Comparison of ENCODE assay signal across 19 mouse cellular contexts in genomic region chr17:7899233-7899632, GRCm38 (mm10). TPM values are rescaled to one million over a fixed set of nuclear protein-coding genes. Genes with fewer than 3 reads are reported as not detected.
DNase-seq lines count a peak whose midpoint lies in the region; ATAC-seq and TF ChIP-seq lines count a peak whose summit lies in the region.
"Had no signal": no experiment of that assay in that cellular context is flagged by ENCODE, and none has a peak within 500 bp of the region (broad histone marks: within the 10 kb centered on the region; RNA-seq: fewer than 3 reads in every experiment).

No protein-coding gene starts in this region.

- POLR2A ChIA-PET in Patski (lab: Charles Lee) = no interaction called here

- H3K9me3 ChIP-seq in kidney, postnatal 0 days (replicated peaks; ENCODE audit: low read length) = no peaks in the 10 kb centered on the region
- no peaks in the 10 kb centered on the region for H3K9me3 ChIP-seq in midbrain, embryonic 11.5 days (ENCODE audit: control insufficient read depth, low read length)
- H3K9me3 ChIP-seq: embryonic facial prominence, embryonic 13.5 days; forebrain, embryonic 15.5 days; limb, embryonic 12.5 days; liver, embryonic 12.5 days; stomach, embryonic 15.5 days had no signal

- H3K9ac ChIP-seq in kidney, postnatal 0 days (ENCODE audit: low read depth, low read length) = no peak overlapping the region
- H3K9ac ChIP-seq in midbrain, embryonic 11.5 days (ENCODE audit: low read length) = no peak overlapping the region
- H3K9ac ChIP-seq: embryonic facial prominence, embryonic 13.5 days; forebrain, embryonic 15.5 days; limb, embryonic 12.5 days; liver, embryonic 12.5 days; stomach, embryonic 15.5 days had no signal

- TF ChIP-seq CTCF in kidney, postnatal 0 days (IDR thresholded peaks at IDR 0.05; ENCODE audit: low read depth) = no peak
- no peak for TF ChIP-seq CTCF in kidney, adult 2 months (conservative IDR thresholded peaks at IDR 0.05; ENCODE audit: insufficient read depth, insufficient read length, low read depth, low read length)
- no peak for TF ChIP-seq CTCF in Patski (IDR thresholded peaks at IDR 0.05)
- TF ChIP-seq CTCF in layer of hippocampus, adult 2 months (conservative IDR thresholded peaks at IDR 0.05) = no peak

- TF ChIP-seq POLR2A in kidney, adult 2 months (IDR thresholded peaks at IDR 0.05; ENCODE audit: low read depth, low read length) = no peak

- H3K4me2 ChIP-seq in kidney, postnatal 0 days (ENCODE audit: low read length) = no peak overlapping the region
- no peak overlapping the region for H3K4me2 ChIP-seq in midbrain, embryonic 11.5 days
- H3K4me2 ChIP-seq: embryonic facial prominence, embryonic 13.5 days; forebrain, embryonic 15.5 days; limb, embryonic 12.5 days; liver, embryonic 12.5 days; stomach, embryonic 15.5 days had no signal

- no peaks in the 10 kb centered on the region for H3K4me1 ChIP-seq in kidney, postnatal 0 days (replicated peaks; ENCODE audit: insufficient read depth, low read length)
- no peaks in the 10 kb centered on the region for H3K4me1 ChIP-seq in kidney, adult 2 months (ENCODE audit: control insufficient read depth, insufficient read depth, low read length)
- H3K4me1 ChIP-seq in midbrain, embryonic 11.5 days (ENCODE audit: control insufficient read depth, insufficient read depth, low read length) = no peaks in the 10 kb centered on the region
- H3K4me1 ChIP-seq: embryonic facial prominence, embryonic 13.5 days; limb, embryonic 12.5 days; liver, embryonic 12.5 days; stomach, embryonic 15.5 days had no signal

- DNase-seq in kidney, postnatal 0 days (ENCODE audit: low spot score) = peak; percentile 58
- DNase-seq in kidney, adult 2 months = no peak
- no peak for DNase-seq in Patski (ENCODE audit: low read depth, low spot score)
- peak; percentile 60 for DNase-seq in adrenal gland, postnatal 10 days
- peak; percentile 39 for DNase-seq in ovary, postnatal 14 days (ENCODE audit: low spot score)
- DNase-seq in layer of hippocampus, adult 2 months (ENCODE audit: low spot score in 2 of 2) = no peak
- DNase-seq in midbrain, embryonic 11.5 days (ENCODE audit: low spot score, missing footprints) = no peak
- DNase-seq: cerebellum, adult 11 months; cerebellum, postnatal 14 days; gastrocnemius, postnatal 14 days; kidney, adult 11 months; lung, adult 2 months; right cerebral cortex, postnatal 14 days; thymus, adult 2 months had no signal

- H3K27me3 ChIP-seq in kidney, postnatal 0 days (ENCODE audit: insufficient read depth, low read length) = no peaks in the 10 kb centered on the region
- no peaks in the 10 kb centered on the region for H3K27me3 ChIP-seq in kidney, adult 2 months (replicated peaks; ENCODE audit: control insufficient read depth, insufficient read depth, low read length)
- no peaks in the 10 kb centered on the region for H3K27me3 ChIP-seq in Patski
- H3K27me3 ChIP-seq in midbrain, embryonic 11.5 days (ENCODE audit: control insufficient read depth, insufficient read depth, low read length) = no peaks in the 10 kb centered on the region
- H3K27me3 ChIP-seq: embryonic facial prominence, embryonic 13.5 days; forebrain, embryonic 15.5 days; limb, embryonic 12.5 days; liver, embryonic 12.5 days; stomach, embryonic 15.5 days had no signal

- in situ Hi-C loops in Patski (cut with MboI; ENCODE audit: low pct_unique_long_range_greater_than_20kb) = no loop called here

- 24% methylated on average over 6 of the region's 6 CpGs for WGBS in kidney, postnatal 0 days
- WGBS in kidney, adult 2 months = 36% methylated on average over 6 of the region's 6 CpGs
- 87% methylated on average over 6 of the region's 6 CpGs for WGBS in midbrain, embryonic 11.5 days

- CTCF ChIA-PET in Patski (lab: Charles Lee) = interaction anchor here (1.4 to 1.5 kb wide), 2 partner anchors 12 to 29 kb away, joined by 5 read pairs; no protein-coding TSS in a partner anchor

- H3K36me3 ChIP-seq in kidney, postnatal 0 days (ENCODE audit: insufficient read depth, low read length) = no peaks in the 10 kb centered on the region
- no peaks in the 10 kb centered on the region for H3K36me3 ChIP-seq in kidney, adult 2 months (ENCODE audit: control insufficient read depth, insufficient read depth, low read length)
- no peaks in the 10 kb centered on the region for H3K36me3 ChIP-seq in midbrain, embryonic 11.5 days (ENCODE audit: control insufficient read depth, insufficient read depth, low read length)
- H3K36me3 ChIP-seq: embryonic facial prominence, embryonic 13.5 days; forebrain, embryonic 15.5 days; limb, embryonic 12.5 days; liver, embryonic 12.5 days; stomach, embryonic 15.5 days had no signal

- no peak overlapping the region for H3K4me3 ChIP-seq in kidney, postnatal 0 days (replicated peaks; ENCODE audit: low read depth, low read length)
- no peak overlapping the region for H3K4me3 ChIP-seq in kidney, adult 2 months (ENCODE audit: insufficient read depth, low read depth, low read length)
- no peak overlapping the region for H3K4me3 ChIP-seq in layer of hippocampus, adult 2 months
- no peak overlapping the region for H3K4me3 ChIP-seq in midbrain, embryonic 11.5 days (ENCODE audit: low read depth, low read length)
- H3K4me3 ChIP-seq: embryonic facial prominence, embryonic 13.5 days; forebrain, embryonic 15.5 days; limb, embryonic 12.5 days; liver, embryonic 12.5 days; stomach, embryonic 15.5 days had no signal

- ATAC-seq in kidney, postnatal 0 days (replicated peaks; ENCODE audit: low FRiP score, low read depth) = no peak
- peak; percentile 73 for ATAC-seq in Patski
- ATAC-seq in midbrain, embryonic 11.5 days (ENCODE audit: low FRiP score) = no peak
- ATAC-seq: forebrain, embryonic 15.5 days; liver, embryonic 12.5 days had no signal

- no peak overlapping the region for H3K27ac ChIP-seq in kidney, postnatal 0 days
- H3K27ac ChIP-seq in kidney, adult 2 months (ENCODE audit: insufficient read depth, low read depth, low read length) = no peak overlapping the region
- H3K27ac ChIP-seq in layer of hippocampus, adult 2 months = no peak overlapping the region
- no peak overlapping the region for H3K27ac ChIP-seq in midbrain, embryonic 11.5 days (ENCODE audit: low read depth, low read length)
- H3K27ac ChIP-seq: embryonic facial prominence, embryonic 13.5 days; forebrain, embryonic 15.5 days; limb, embryonic 12.5 days; liver, embryonic 12.5 days; stomach, embryonic 15.5 days had no signal

RNA-seq across cellular contexts. Expression of gene Tagap, which starts 26.6 kb away (rescaled TPM):
- 0.68 and 0.74 TPM in 2 replicates for polyA plus RNA-seq in kidney, postnatal 0 days (2015; fragmentation: Nextera tagmentation; extraction: Ambion mirVana)
- polyA plus RNA-seq in kidney, adult 2 months (2012; rRNA removed) = 0.91 and 1.8 TPM in 2 replicates
- polyA plus RNA-seq in Patski (2021) = 3.5 TPM
- total RNA-seq in adrenal gland, postnatal 10 days (2021) = 1 to 10 TPM; 4.5 to 4.6 TPM
- 1 to 10 TPM; 4.8 to 5.0 TPM for total RNA-seq in layer of hippocampus, adult 2 months (2021)
- 0.48 and 0.58 TPM in 2 replicates for polyA plus RNA-seq in midbrain, embryonic 11.5 days (2014; fragmentation: Nextera tagmentation; extraction: Ambion mirVana)

RNA-seq across cellular contexts. Expression of gene Rsph3a, which starts 46.2 kb away (rescaled TPM):
- polyA plus RNA-seq in kidney, postnatal 0 days (2015; fragmentation: Nextera tagmentation; extraction: Ambion mirVana) = 60.5 and 73.0 TPM in 2 replicates
- 77.2 and 85.9 TPM in 2 replicates for polyA plus RNA-seq in kidney, adult 2 months (2012; rRNA removed)
- polyA plus RNA-seq in Patski (2021) = 15.9 TPM
- 10 to 100 TPM; 43.0 to 43.9 TPM for total RNA-seq in adrenal gland, postnatal 10 days (2021)
- 10 to 100 TPM; 40.9 to 41.6 TPM for total RNA-seq in layer of hippocampus, adult 2 months (2021)
- 59.1 and 63.5 TPM in 2 replicates for polyA plus RNA-seq in midbrain, embryonic 11.5 days (2014; fragmentation: Nextera tagmentation; extraction: Ambion mirVana)

Comparison
In these comparisons a context has a peak if more than half of its experiments do, and no peak if none do; other contexts are left out.
1. DNase-seq: peak in kidney, postnatal 0 days (single experiment), adrenal gland, postnatal 10 days (single experiment) and ovary, postnatal 14 days (single experiment); none in kidney, adult 2 months (single experiment), Patski (single experiment), layer of hippocampus, adult 2 months (0 of 2) and midbrain, embryonic 11.5 days (single experiment).